Mouse (Mus musculus): Measurements from ENCODE around the gene Megf6. TPM values are rescaled to one million over a fixed set of nuclear protein-coding genes. Genes with fewer than 3 reads are reported as not detected.

The Megf6 gene
- total and polyA plus RNA-seq, 2 experiments = 0.28 to 1.4 TPM

- H3K79me2 ChIP-seq (ENCODE audit: control insufficient read depth, insufficient read depth, low read length) = no peaks in the 10 kb centered on the region
- H3K36me3 ChIP-seq (ENCODE audit: control insufficient read depth, insufficient read depth, low read length) = no peaks in the 10 kb centered on the region
- no peak for DNase-seq (ENCODE audit: extremely low read depth, low read depth, low spot score)
- no peak for TF ChIP-seq POLR2A (IDR thresholded peaks at IDR 0.05; ENCODE audit: extremely low read depth, insufficient read depth, low read length)
- TF ChIP-seq CTCF (IDR thresholded peaks at IDR 0.05; ENCODE audit: low read depth, low read length) = no peak
- no peaks in the 10 kb centered on the region for H3K27me3 ChIP-seq (ENCODE audit: control insufficient read depth, insufficient read depth, low read length)
- no peaks in the 10 kb centered on the region for H3K4me1 ChIP-seq (ENCODE audit: control insufficient read depth, insufficient read depth, low read length)
- H3K9ac ChIP-seq (ENCODE audit: low read depth, low read length) = no peak overlapping the region
- no peak overlapping the region for H3K4me3 ChIP-seq (ENCODE audit: insufficient read depth, low read depth, low read length)
- WGBS = 70% methylated on average over 8 of the region's 8 CpGs
- peak overlapping the region; percentile 28 for H3K27ac ChIP-seq (replicated peaks; ENCODE audit: insufficient read depth, low read depth, low read length)
These were observed 18.4 kb downstream of the Megf6 start for GRCm38 (mm10) chr4:154188948-154189347.

GRCm38 (mm10) chr4:154197961-154198360 is 27.4 kb downstream of the Megf6 start:
- no peaks in the 10 kb centered on the region for H3K79me2 ChIP-seq (ENCODE audit: control insufficient read depth, insufficient read depth, low read length)
- H3K4me3 ChIP-seq (ENCODE audit: insufficient read depth, low read depth, low read length) = no peak overlapping the region
- no peak overlapping the region for H3K9ac ChIP-seq (ENCODE audit: low read depth, low read length)
- H3K27ac ChIP-seq (replicated peaks; ENCODE audit: insufficient read depth, low read depth, low read length) = no peak overlapping the region
- no peaks in the 10 kb centered on the region for H3K4me1 ChIP-seq (ENCODE audit: control insufficient read depth, insufficient read depth, low read length)
- WGBS = 91% methylated on average over 6 of the region's 6 CpGs
- DNase-seq (ENCODE audit: extremely low read depth, low read depth, low spot score) = no peak
- no peaks in the 10 kb centered on the region for H3K36me3 ChIP-seq (ENCODE audit: control insufficient read depth, insufficient read depth, low read length)
- H3K27me3 ChIP-seq (ENCODE audit: control insufficient read depth, insufficient read depth, low read length) = no peaks in the 10 kb centered on the region
- no peak for TF ChIP-seq POLR2A (IDR thresholded peaks at IDR 0.05; ENCODE audit: extremely low read depth, insufficient read depth, low read length)
- TF ChIP-seq CTCF (IDR thresholded peaks at IDR 0.05; ENCODE audit: low read depth, low read length) = no peak

GRCm38 (mm10) chr4:154198377-154198961 is 27.9 kb downstream of the Megf6 start:
- Histone ChIP-seq H3K4me1 (ENCODE audit: control insufficient read depth, insufficient read depth, low read length) (no peaks in the 10 kb centered on the region), H3K9ac (ENCODE audit: low read depth, low read length) (no peak overlapping the region), H3K79me2 (ENCODE audit: control insufficient read depth, insufficient read depth, low read length) (no peaks in the 10 kb centered on the region), H3K36me3 (ENCODE audit: control insufficient read depth, insufficient read depth, low read length) (no peaks in the 10 kb centered on the region), H3K4me3 (ENCODE audit: insufficient read depth, low read depth, low read length) (no peak overlapping the region), H3K27ac (replicated peaks; ENCODE audit: insufficient read depth, low read depth, low read length) (no peak overlapping the region), H3K27me3 (ENCODE audit: control insufficient read depth, insufficient read depth, low read length) (no peaks in the 10 kb centered on the region)
- WGBS = 77% methylated on average over 7 of the region's 7 CpGs
- TF ChIP-seq CTCF (IDR thresholded peaks at IDR 0.05; ENCODE audit: low read depth, low read length) (no peak), POLR2A (IDR thresholded peaks at IDR 0.05; ENCODE audit: extremely low read depth, insufficient read depth, low read length) (no peak)
- no peak for DNase-seq (ENCODE audit: extremely low read depth, low read depth, low spot score)

DNA sequence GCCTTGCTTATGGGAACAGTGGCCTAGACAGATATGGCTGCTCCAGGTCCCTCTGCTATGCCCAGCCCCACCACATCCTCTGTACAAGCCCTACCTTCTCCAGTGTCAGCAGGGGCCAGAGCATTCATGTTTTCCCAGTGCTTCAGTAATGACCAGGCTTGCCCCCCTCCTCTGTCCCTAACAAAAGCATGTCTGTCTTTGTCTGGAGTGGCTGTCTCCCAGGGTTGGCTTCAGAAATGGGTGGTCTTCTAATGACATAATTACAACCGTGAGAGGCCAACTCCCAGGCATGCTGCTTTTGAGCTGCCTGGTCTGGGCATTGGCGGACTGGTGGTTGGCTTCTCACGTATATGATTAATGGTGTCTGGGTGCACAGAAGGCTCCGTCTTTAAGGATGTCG is 31.0 kb downstream of the Megf6 start:
- H3K4me3 ChIP-seq (ENCODE audit: insufficient read depth, low read depth, low read length) = no peak overlapping the region
- no peak overlapping the region for H3K9ac ChIP-seq (ENCODE audit: low read depth, low read length)
- TF ChIP-seq CTCF (IDR thresholded peaks at IDR 0.05; ENCODE audit: low read depth, low read length) (no peak), POLR2A (IDR thresholded peaks at IDR 0.05; ENCODE audit: extremely low read depth, insufficient read depth, low read length) (no peak)
- no peaks in the 10 kb centered on the region for H3K79me2 ChIP-seq (ENCODE audit: control insufficient read depth, insufficient read depth, low read length)
- no peaks in the 10 kb centered on the region for H3K27me3 ChIP-seq (ENCODE audit: control insufficient read depth, insufficient read depth, low read length)
- H3K4me1 ChIP-seq (ENCODE audit: control insufficient read depth, insufficient read depth, low read length) = no peaks in the 10 kb centered on the region; the same call in 1 of the 2 replicates
- H3K27ac ChIP-seq (replicated peaks; ENCODE audit: insufficient read depth, low read depth, low read length) = no peak overlapping the region
- DNase-seq (ENCODE audit: extremely low read depth, low read depth, low spot score) = no peak
- no peaks in the 10 kb centered on the region for H3K36me3 ChIP-seq (ENCODE audit: control insufficient read depth, insufficient read depth, low read length)
- 87% methylated on average over 5 of the region's 5 CpGs for WGBS

- H3K27me3 ChIP-seq (ENCODE audit: control insufficient read depth, insufficient read depth, low read length) = no peaks in the 10 kb centered on the region
- H3K79me2 ChIP-seq (ENCODE audit: control insufficient read depth, insufficient read depth, low read length) = no peaks in the 10 kb centered on the region
- no peak overlapping the region for H3K4me3 ChIP-seq (ENCODE audit: insufficient read depth, low read depth, low read length)
- WGBS = 70% methylated on average over 7 of the region's 7 CpGs
- H3K27ac ChIP-seq (replicated peaks; ENCODE audit: insufficient read depth, low read depth, low read length) = no peak overlapping the region
- DNase-seq (ENCODE audit: extremely low read depth, low read depth, low spot score) = no peak
- H3K4me1 ChIP-seq (ENCODE audit: control insufficient read depth, insufficient read depth, low read length) = no peaks in the 10 kb centered on the region; the same call in 1 of the 2 replicates
- H3K9ac ChIP-seq (ENCODE audit: low read depth, low read length) = no peak overlapping the region
- H3K36me3 ChIP-seq (ENCODE audit: control insufficient read depth, insufficient read depth, low read length) = no peaks in the 10 kb centered on the region
- TF ChIP-seq CTCF (IDR thresholded peaks at IDR 0.05; ENCODE audit: low read depth, low read length) = no peak
- no peak for TF ChIP-seq POLR2A (IDR thresholded peaks at IDR 0.05; ENCODE audit: extremely low read depth, insufficient read depth, low read length)
These were observed 34.0 kb downstream of the Megf6 start for GRCm38 (mm10) chr4:154204532-154204931.

- no peak for DNase-seq (ENCODE audit: extremely low read depth, low read depth, low spot score)
- H3K9ac ChIP-seq (ENCODE audit: low read depth, low read length) = no peak overlapping the region
- WGBS = 60% methylated on average over 5 of the region's 5 CpGs
These were observed 34.9 kb downstream of the Megf6 start for GRCm38 (mm10) chr4:154205392-154205791.

More at GRCm38 (mm10) chr4:154205392-154205791, 34.9 kb downstream of the Megf6 start:
- Histone ChIP-seq H3K4me3 (ENCODE audit: insufficient read depth, low read depth, low read length) (no peak overlapping the region), H3K27ac (replicated peaks; ENCODE audit: insufficient read depth, low read depth, low read length) (no peak overlapping the region), H3K27me3 (ENCODE audit: control insufficient read depth, insufficient read depth, low read length) (no peaks in the 10 kb centered on the region), H3K79me2 (ENCODE audit: control insufficient read depth, insufficient read depth, low read length) (no peaks in the 10 kb centered on the region), H3K36me3 (ENCODE audit: control insufficient read depth, insufficient read depth, low read length) (no peaks in the 10 kb centered on the region), H3K4me1 (ENCODE audit: control insufficient read depth, insufficient read depth, low read length) (no peaks in the 10 kb centered on the region; the same call in 1 of the 2 replicates)
- no peak for TF ChIP-seq CTCF (IDR thresholded peaks at IDR 0.05; ENCODE audit: low read depth, low read length)
- TF ChIP-seq POLR2A (IDR thresholded peaks at IDR 0.05; ENCODE audit: extremely low read depth, insufficient read depth, low read length) = no peak

All from liver, adult 2 months (tissue).